Mouse (Mus musculus) olfactory bulb, adult 2 months (tissue): ENCODE data around the gene Mrpl43. TPM values are rescaled to one million over a fixed set of nuclear protein-coding genes. Genes with fewer than 3 reads are reported as not detected.
A peak's percentile ranks its signal among the peaks of the same experiment; 100 is the strongest.
"Not testable (repeated sequence)": the region's sequence is repeated elsewhere in the genome, so short reads cannot be mapped to it uniquely, and the experiment has no call there.

Experiments
- H3K27ac ChIP-seq: fragments of 200-500 bp; 2 replicates; pipeline ENCODE4 v1.5.1; 2012; ENCODE audit warnings: low read depth, low read length; ENCODE audit not compliant: insufficient read depth
- H3K4me1 ChIP-seq: fragments of 200-500 bp; 2 replicates; pipeline ENCODE4 v1.6.1; 2012; ENCODE audit warnings: low read length; ENCODE audit not compliant: control insufficient read depth, insufficient read depth
- H3K4me3 ChIP-seq: fragments of 200-500 bp; 2 replicates; pipeline ENCODE4 v1.5.1; 2012; ENCODE audit warnings: mild to moderate bottlenecking, low read depth, low read length, moderate library complexity; ENCODE audit not compliant: insufficient read depth
- CTCF ChIP-seq: fragments of 200-500 bp; IDR thresholded peaks from 2 replicates; pipeline ENCODE4 v1.5.1; 2012; ENCODE audit warnings: low read depth, mild to moderate bottlenecking, low read length, moderate library complexity; ENCODE audit not compliant: insufficient read depth
- POLR2A ChIP-seq: fragments of 200-500 bp; IDR thresholded peaks from 2 replicates; pipeline ENCODE4 v1.6.1; 2012; ENCODE audit warnings: mild to moderate bottlenecking, low read depth, low read length, moderate library complexity; ENCODE audit not compliant: insufficient read depth
- WGBS: fragments of 180-500 bp; shearing (Covaris S2); methylation state at CpG from one replicate; pipeline ENCODE4 v1.1.7; 2018; 5-methylcytosine and 5-hydroxymethylcytosine counted together
- polyA plus RNA-seq: library from polyadenylated mRNA; stranded (reverse); fragments of >200 nt; gene quantifications from 2 replicates; pipeline ENCODE4 v1.2.4, GENCODE M21; 2012; ENCODE audit warnings: low replicate concordance; ENCODE audit not compliant: missing spikeins, insufficient read depth, insufficient read length

The Mrpl43 gene
- polyA plus RNA-seq, 1 experiment: not detected

DNA sequence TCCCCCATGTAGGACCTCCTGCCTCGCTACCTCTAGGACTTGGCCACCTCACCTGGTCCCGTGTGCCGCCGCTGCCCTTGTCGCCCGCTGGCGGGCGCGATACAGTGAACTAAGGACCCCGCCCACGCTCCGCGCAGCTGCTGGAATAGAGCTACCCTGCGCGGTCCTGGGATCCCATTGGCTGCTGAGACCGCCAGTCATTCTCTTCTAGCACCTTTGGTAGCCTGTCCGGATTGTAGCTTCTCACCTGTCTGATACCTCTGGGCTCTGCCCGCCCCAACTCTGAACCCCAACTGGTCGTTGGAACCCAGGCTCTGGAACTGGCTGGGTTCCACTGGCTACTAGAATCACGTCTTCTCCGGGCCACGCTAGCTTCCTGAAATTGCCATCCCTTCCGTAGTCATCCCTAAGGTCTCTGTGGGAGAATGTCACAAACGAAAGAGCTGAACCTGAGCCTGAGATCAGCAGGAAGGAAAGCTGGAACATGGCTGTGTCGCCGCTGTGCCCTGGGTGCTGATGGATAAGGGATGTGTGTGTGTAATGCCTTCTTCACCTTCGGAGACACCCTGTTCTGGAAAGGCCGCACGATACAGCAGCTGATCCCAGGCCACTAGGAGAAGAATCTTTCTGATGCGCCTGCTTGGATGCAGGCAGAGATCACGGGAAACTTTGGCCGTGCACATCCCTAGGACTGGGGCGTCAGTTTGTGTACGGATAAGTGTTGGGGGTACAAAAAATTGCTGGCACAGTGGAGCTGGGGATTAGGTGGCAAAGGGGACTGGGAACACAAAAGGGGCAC, 40.5 kb upstream of the Mrpl43 start:
- TF ChIP-seq CTCF: no peak
- TF ChIP-seq POLR2A: no peak; the same call in none of the 2 replicates
- Histone ChIP-seq H3K4me1 (peaks cover 31% of the 10 kb centered on the region), H3K4me3 (peak overlapping the region; percentile 61), H3K27ac (peak overlapping the region; percentile 96)
- WGBS: under 1% methylated on average over 34 of the region's 34 CpGs

DNA sequence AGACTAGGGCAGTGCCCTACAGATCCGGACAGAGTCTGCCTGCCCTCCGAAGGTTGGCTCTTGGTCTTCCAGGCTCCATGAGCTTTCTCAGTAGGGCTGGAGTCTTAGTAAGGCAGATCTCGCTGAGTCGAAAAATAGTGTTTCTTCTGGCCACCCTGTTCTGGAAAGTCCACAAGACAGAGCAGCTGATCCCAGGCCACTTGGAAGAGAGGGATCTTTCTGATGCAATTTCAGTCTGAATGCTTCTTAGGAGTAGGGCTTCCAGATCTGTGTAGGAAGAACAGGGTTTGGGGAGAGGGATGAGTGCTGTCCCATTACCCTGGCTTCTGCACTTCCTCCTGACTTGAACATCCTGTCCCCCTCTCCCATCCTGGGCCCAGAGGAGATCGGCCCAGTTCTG, 39.4 kb upstream of the Mrpl43 start, which contains the start of gene Pdzd7:
Pdzd7 (minus strand) TSS at position 67 of the 400 bp plus-strand sequence.
- TF ChIP-seq POLR2A: no peak
- TF ChIP-seq CTCF: no peak
- WGBS: 92% methylated on average over 5 of the region's 5 CpGs

DNA sequence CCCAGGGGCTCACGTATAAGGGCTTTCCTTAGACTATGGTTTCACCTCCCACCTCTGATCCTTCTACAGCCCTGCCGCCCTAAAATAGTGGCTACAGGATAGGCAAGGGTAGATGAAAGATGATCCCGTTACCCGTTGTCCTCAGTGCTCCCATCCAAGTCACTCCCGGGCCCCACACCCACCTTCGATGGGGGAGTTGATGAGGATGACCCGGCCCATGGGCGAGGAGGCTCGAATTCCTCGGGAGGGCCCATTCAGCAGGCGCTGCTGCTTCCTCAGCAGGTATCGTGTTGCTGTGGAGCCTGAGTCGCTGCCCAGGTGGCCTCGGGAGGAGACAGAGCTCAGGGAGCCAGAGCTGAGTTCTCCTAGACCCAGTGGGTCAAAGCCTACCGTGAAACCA, 39.0 kb upstream of the Mrpl43 start:
- Histone ChIP-seq H3K27ac (no peak overlapping the region), H3K4me1 (peaks cover 26% of the 10 kb centered on the region), H3K4me3 (no peak overlapping the region)
- no peak for TF ChIP-seq CTCF
- TF ChIP-seq POLR2A: no peak
- 67% methylated on average over 15 of the region's 15 CpGs for WGBS

More for the DNA sequence above, 39.4 kb upstream of the Mrpl43 start, which contains the start of gene Pdzd7:
- Histone ChIP-seq H3K4me3 (peak within 1 kb of the TSS; percentile 61), H3K4me1 (peaks cover 28% of the 10 kb centered on the region), H3K27ac (peak within 1 kb of the TSS; percentile 96)

DNA sequence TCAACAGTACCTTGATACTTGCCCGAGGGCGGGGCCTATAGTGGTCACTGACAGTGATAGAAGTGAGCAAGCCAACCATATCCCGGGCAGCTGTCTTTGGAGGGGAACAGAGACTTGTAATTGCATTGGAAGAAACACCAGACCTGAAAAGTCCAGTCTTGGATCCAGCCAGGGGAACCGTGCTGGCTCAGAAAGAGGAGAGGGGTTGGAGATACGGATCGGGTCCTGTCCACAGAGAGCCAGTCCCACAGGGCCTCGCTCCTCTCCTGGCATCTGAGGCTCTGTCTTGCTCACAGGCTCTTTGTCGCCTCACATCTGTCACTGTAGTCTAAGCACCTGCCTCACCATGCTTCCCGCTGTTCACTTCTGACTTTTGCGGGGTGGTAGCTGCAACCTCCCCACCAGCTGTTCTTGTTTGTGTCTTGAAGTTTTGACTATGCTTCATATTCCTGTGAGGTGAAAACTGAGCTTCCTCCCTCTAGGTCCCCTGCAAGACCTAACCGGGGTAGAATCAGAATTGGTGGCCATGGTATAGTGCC, 38.2 kb upstream of the Mrpl43 start:
- WGBS: 81% methylated on average over 11 of the region's 11 CpGs
- TF ChIP-seq POLR2A (no peak), CTCF (no peak)
- Histone ChIP-seq H3K27ac (no peak overlapping the region), H3K4me1 (peaks cover 20% of the 10 kb centered on the region), H3K4me3 (no peak overlapping the region)

- no peak overlapping the region for H3K27ac ChIP-seq
- no peak overlapping the region for H3K4me3 ChIP-seq
- WGBS: 73% methylated on average over 13 of the region's 13 CpGs
- H3K4me1 ChIP-seq: no peaks in the 10 kb centered on the region
- TF ChIP-seq POLR2A (no peak), CTCF (no peak)
Measured at GRCm38 (mm10) chr19:45040214-45040613, 34.0 kb upstream of the Mrpl43 start.

GRCm38 (mm10) chr19:45038198-45038597, 32.0 kb upstream of the Mrpl43 start:
- H3K4me3 ChIP-seq, H3K27ac ChIP-seq, H3K4me1 ChIP-seq: not testable (repeated sequence)
- 91% methylated on average over 7 of the region's 7 CpGs for WGBS

- no peak overlapping the region for H3K4me3 ChIP-seq
- no peak overlapping the region for H3K27ac ChIP-seq
- no peaks in the 10 kb centered on the region for H3K4me1 ChIP-seq
- no peak for TF ChIP-seq POLR2A
- no peak for TF ChIP-seq CTCF
- WGBS: 48% methylated on average over 16 of the region's 16 CpGs
Measured at GRCm38 (mm10) chr19:45036867-45037266, 30.6 kb upstream of the Mrpl43 start.

GRCm38 (mm10) chr19:45032570-45033332, 26.5 kb upstream of the Mrpl43 start:
- WGBS: 49% methylated on average over 17 of the region's 17 CpGs
- Histone ChIP-seq H3K27ac (no peak overlapping the region), H3K4me3 (no peak overlapping the region), H3K4me1 (peaks cover 16% of the 10 kb centered on the region)
- TF ChIP-seq CTCF: no peak
- TF ChIP-seq POLR2A: no peak

DNA sequence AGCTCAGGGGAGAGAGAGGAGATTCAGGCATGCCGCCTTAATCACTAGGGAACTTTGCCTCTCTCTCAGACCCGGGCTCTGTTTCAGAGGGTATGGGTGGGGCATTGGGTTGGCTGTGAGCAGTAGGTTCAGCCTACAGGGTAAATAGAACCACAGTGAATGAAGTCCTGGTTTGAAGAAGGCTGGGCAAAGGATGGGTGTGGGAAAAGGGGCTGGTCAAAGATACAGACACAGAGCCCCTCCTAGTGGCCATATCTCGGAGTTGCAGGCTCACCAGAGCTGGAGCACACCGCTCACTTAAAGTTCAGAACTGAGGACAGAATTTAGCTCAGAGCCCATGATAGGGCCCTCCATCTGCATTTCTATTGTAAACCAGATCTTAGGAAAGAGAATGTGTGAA, 25.5 kb upstream of the Mrpl43 start:
- 13% methylated on average over 4 of the region's 4 CpGs for WGBS
- Histone ChIP-seq H3K4me1 (peaks cover 19% of the 10 kb centered on the region), H3K27ac (no peak overlapping the region), H3K4me3 (no peak overlapping the region)
- TF ChIP-seq CTCF (peak; percentile 63), POLR2A (no peak)
